Mouse (Mus musculus) adrenal gland, postnatal 10 days (tissue): ENCODE measurements at regions not wholly inside any gene's neighbourhood (a gene's known extent, or its start where the extent isn't known, plus 50 kb on each side); places are given as distances from the start of the nearest gene placed in this dataset.

Experiments
- DNase-seq: peaks from one replicate; pipeline ENCODE4 v3.0.0; 2021; ENCODE audit warnings: mixed read lengths

DNA sequence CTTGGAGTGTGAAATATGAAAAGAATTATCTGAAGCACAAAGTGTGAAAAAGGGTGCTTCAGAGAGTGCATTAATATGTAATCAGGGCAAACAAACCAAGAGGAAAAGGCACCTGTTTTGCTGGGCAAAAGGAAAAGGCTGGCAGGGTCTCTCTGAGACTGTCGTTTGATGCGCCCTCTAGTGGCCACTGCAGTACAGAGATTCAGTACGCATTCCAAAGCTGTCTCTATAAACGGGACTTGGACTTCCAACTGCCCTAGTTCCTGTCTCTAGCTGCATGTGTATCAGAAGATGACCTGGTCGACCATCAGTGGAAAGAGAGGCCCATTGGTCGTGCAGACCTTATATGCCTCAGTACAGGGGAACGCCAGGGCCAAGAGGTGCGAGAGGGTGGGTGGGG lies 58.7 kb upstream of the D16Ertd472e start:
- DNase-seq, result peak; percentile 81

DNA sequence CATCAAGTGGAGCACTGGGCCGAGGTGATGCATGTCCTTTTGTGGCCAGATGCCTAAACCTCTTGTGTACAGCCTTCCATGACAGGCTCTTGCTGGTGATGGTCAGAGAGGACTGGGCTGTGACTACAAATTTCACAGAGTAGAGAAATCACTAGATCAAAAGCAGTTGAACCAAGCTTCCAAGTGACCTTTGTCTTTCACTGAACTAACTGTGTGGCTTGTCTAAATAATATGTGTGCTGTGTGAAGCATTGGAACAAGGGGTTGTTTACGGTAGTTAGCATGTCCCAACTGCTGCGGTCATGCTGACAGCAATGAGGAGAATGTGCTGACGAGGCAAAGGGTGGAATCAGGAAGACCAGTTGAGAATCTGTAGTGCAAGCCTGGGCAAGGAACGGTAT lies 55.3 kb upstream of the D16Ertd472e start:
- DNase-seq, result no peak

DNA sequence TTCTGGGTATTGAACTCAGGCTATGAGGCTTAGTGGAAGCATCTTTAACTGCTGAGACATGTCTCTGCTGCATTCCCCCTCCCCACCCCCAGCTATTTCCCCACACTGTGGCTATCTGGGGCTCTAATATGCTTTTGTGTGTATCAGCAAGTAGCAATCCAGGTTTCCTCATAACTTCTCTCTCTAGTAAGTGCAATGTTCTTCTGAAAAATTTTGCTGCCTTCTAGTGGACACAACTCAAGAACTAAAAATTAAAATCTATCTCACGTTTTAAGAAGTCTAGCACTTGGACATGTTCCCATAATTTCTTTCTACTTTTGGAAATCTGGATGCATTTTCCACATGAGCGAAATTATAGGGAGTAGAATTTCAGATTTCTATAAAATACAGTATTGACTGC lies 50.3 kb upstream of the D16Ertd472e start:
- DNase-seq, result no peak
